Mouse (Mus musculus) lung, postnatal 0 days (tissue): Measurements from ENCODE around the gene Cyp27b1. TPM values are rescaled to one million over a fixed set of nuclear protein-coding genes. Genes with fewer than 3 reads are reported as not detected.
A peak's percentile ranks its signal among the peaks of the same experiment; 100 is the strongest.

Experiments used
- ATAC-seq: fragments of 200-750 bp; cut with Nextera tagmentation; 2 replicates; pipeline ENCODE4 v1.8.0; 2017; ENCODE audit warnings: moderate library complexity
- DNase-seq: peaks from one replicate; pipeline ENCODE4 v3.0.0-alpha.2; 2016; ENCODE audit warnings: low spot score
- H3K27ac ChIP-seq: fragments of 300-500 bp; sonication (generic); 2 replicates; pipeline ENCODE4 v1.5.1; 2014; ENCODE audit warnings: antibody characterized with exemption, mild to moderate bottlenecking, low read length, mixed read lengths
- H3K27me3 ChIP-seq: fragments of 300-500 bp; sonication (generic); replicated peaks from 2 replicates; pipeline ENCODE4 v1.6.1; 2014; ENCODE audit warnings: low read length, mixed read lengths; ENCODE audit not compliant: insufficient read depth
- H3K36me3 ChIP-seq: fragments of 300-500 bp; sonication (generic); 2 replicates; pipeline ENCODE4 v1.6.1; 2014; ENCODE audit warnings: low read length, mixed read lengths; ENCODE audit not compliant: insufficient read depth
- H3K4me1 ChIP-seq: fragments of 300-500 bp; sonication (generic); 2 replicates; pipeline ENCODE4 v1.6.1; 2014; ENCODE audit warnings: antibody characterized with exemption, low read depth, low read length, mixed read lengths; ENCODE audit not compliant: insufficient read depth
- H3K4me2 ChIP-seq: fragments of 300-500 bp; sonication (generic); replicated peaks from 2 replicates; pipeline ENCODE4 v1.6.1; 2014; ENCODE audit warnings: low read depth, mild to moderate bottlenecking, low read length, moderate library complexity, mixed read lengths
- H3K4me3 ChIP-seq: fragments of 300-500 bp; sonication (generic); 2 replicates; pipeline ENCODE4 v1.5.1; 2014; ENCODE audit warnings: low read depth, low read length
- H3K9ac ChIP-seq: fragments of 300-500 bp; sonication (generic); replicated peaks from 2 replicates; pipeline ENCODE4 v1.6.1; 2014; ENCODE audit warnings: low read depth, mild to moderate bottlenecking
- H3K9me3 ChIP-seq: fragments of 300-500 bp; sonication (generic); 2 replicates; pipeline ENCODE4 v1.6.1; 2016; ENCODE audit warnings: low read length, mixed read lengths
- CTCF ChIP-seq: IDR thresholded peaks from 2 replicates; pipeline ENCODE4 v1.5.1; 2016; ENCODE audit warnings: antibody characterized with exemption, mild to moderate bottlenecking
- EP300 ChIP-seq: IDR thresholded peaks from 2 replicates; pipeline ENCODE4 v1.6.1; 2016; ENCODE audit warnings: antibody characterized with exemption, mild to moderate bottlenecking, control low read depth
- WGBS: fragments of 180-500 bp; shearing (Covaris S2); extraction: QIAGEN DNeasy Blood & Tissue Kit; methylation state at CpG from one replicate; pipeline ENCODE4 v1.1.7; 2014; 5-methylcytosine and 5-hydroxymethylcytosine counted together
- polyA plus RNA-seq: library from polyadenylated mRNA; unstranded; fragments of >200 nt; fragmentation: Nextera tagmentation; extraction: Ambion mirVana; gene quantifications from 2 replicates; pipeline ENCODE4 v1.2.1, GENCODE M21; 2015

The Cyp27b1 gene
- polyA plus RNA-seq, 1 experiment from 2014 or later: 0.13 TPM

GRCm38 (mm10) chr10:127003806-127004205 is 44.2 kb upstream of the Cyp27b1 start:
- no peak for ATAC-seq
- no peak for TF ChIP-seq EP300
- no peak for TF ChIP-seq CTCF
- WGBS: 77% methylated on average over 7 of the region's 7 CpGs

GRCm38 (mm10) chr10:127016488-127016887 is 31.6 kb upstream of the Cyp27b1 start:
- no peaks in the 10 kb centered on the region for H3K4me1 ChIP-seq
- TF ChIP-seq CTCF: peak; percentile 65
- no peak for TF ChIP-seq EP300
- no peak overlapping the region for H3K4me3 ChIP-seq
- H3K27me3 ChIP-seq: no peaks in the 10 kb centered on the region
- 54% methylated on average over 5 of the region's 5 CpGs for WGBS
- no peaks in the 10 kb centered on the region for H3K36me3 ChIP-seq
- DNase-seq (no peak), ATAC-seq (no peak; the same call in 1 of the 2 replicates)
- H3K27ac ChIP-seq: no peak overlapping the region
- H3K9ac ChIP-seq: no peak overlapping the region
- H3K4me2 ChIP-seq: no peak overlapping the region
- no peaks in the 10 kb centered on the region for H3K9me3 ChIP-seq

More at GRCm38 (mm10) chr10:127003806-127004205, 44.2 kb upstream of the Cyp27b1 start:
- DNase-seq: no peak
- Histone ChIP-seq H3K9me3 (no peaks in the 10 kb centered on the region), H3K4me2 (no peak overlapping the region), H3K4me1 (no peaks in the 10 kb centered on the region), H3K4me3 (no peak overlapping the region), H3K27ac (no peak overlapping the region), H3K27me3 (no peaks in the 10 kb centered on the region), H3K9ac (no peak overlapping the region), H3K36me3 (peaks cover 4% of the 10 kb centered on the region; the same call in 1 of the 2 replicates)

DNA sequence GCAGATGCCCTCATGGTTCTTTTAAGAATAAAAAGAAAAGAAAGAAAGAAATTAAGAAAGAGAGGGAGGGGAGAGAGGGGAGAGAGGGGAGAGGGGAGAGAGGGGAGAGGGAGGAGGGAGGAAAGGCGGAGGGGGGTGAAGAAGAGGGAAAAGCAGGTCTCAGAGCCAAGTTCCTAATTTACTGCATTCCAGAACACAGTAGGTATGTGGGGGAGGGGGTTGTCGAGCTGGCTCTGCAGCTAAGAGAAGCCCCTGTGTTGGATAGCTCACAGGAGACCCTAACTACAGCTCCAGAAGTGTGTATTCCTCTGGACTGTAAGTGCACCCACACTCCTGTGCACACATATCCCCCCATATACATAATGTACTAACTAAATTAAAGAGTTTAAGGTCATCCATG is 31.0 kb upstream of the Cyp27b1 start:
- no peaks in the 10 kb centered on the region for H3K36me3 ChIP-seq

GRCm38 (mm10) chr10:127018422-127018821 is 29.6 kb upstream of the Cyp27b1 start:
- H3K9me3 ChIP-seq: no peaks in the 10 kb centered on the region
- no peak for DNase-seq
- no peaks in the 10 kb centered on the region for H3K27me3 ChIP-seq
- H3K36me3 ChIP-seq: 0 out of 2 replicates have a peak, but pooled peaks cover 3% of the 10 kb centered on the region
- WGBS: 69% methylated on average over 16 of the region's 16 CpGs
- ATAC-seq: no peak
- no peak overlapping the region for H3K27ac ChIP-seq
- no peak overlapping the region for H3K4me3 ChIP-seq
- H3K4me2 ChIP-seq: no peak overlapping the region
- no peaks in the 10 kb centered on the region for H3K4me1 ChIP-seq
- no peak for TF ChIP-seq CTCF
- TF ChIP-seq EP300: no peak
- H3K9ac ChIP-seq: no peak overlapping the region

More for the DNA sequence above, 31.0 kb upstream of the Cyp27b1 start:
- no peak overlapping the region for H3K4me3 ChIP-seq
- no peaks in the 10 kb centered on the region for H3K27me3 ChIP-seq
- no peak for ATAC-seq
- WGBS: 12% methylated on average over 2 of the region's 2 CpGs
- no peak overlapping the region for H3K27ac ChIP-seq
- no peaks in the 10 kb centered on the region for H3K9me3 ChIP-seq
- no peak overlapping the region for H3K9ac ChIP-seq
- TF ChIP-seq CTCF: no peak
- TF ChIP-seq EP300: no peak
- no peak for DNase-seq
- no peak overlapping the region for H3K4me2 ChIP-seq
- H3K4me1 ChIP-seq: no peaks in the 10 kb centered on the region

- H3K27ac ChIP-seq: peak within 1 kb of the TSS; percentile 82
- ATAC-seq (peak; percentile 94), DNase-seq (peak; percentile 94)
- WGBS: 5% methylated on average over 56 of the region's 56 CpGs
- H3K9ac ChIP-seq: peak within 1 kb of the TSS; percentile 74
- TF ChIP-seq EP300 (no peak), CTCF (peak; percentile 97)
- no peaks in the 10 kb centered on the region for H3K4me1 ChIP-seq
- peak within 1 kb of the TSS; percentile 84 for H3K4me3 ChIP-seq
- peak within 1 kb of the TSS; percentile 88 for H3K4me2 ChIP-seq
- no peaks in the 10 kb centered on the region; the same call in 1 of the 2 replicates for H3K36me3 ChIP-seq
- H3K9me3 ChIP-seq: no peaks in the 10 kb centered on the region
- no peaks in the 10 kb centered on the region for H3K27me3 ChIP-seq
Measured at GRCm38 (mm10) chr10:127030336-127031296, 17.4 kb upstream of the Cyp27b1 start, which contains the start of gene Tsfm. Gene Tsfm (minus strand): TSS chr10:127030840.

DNA sequence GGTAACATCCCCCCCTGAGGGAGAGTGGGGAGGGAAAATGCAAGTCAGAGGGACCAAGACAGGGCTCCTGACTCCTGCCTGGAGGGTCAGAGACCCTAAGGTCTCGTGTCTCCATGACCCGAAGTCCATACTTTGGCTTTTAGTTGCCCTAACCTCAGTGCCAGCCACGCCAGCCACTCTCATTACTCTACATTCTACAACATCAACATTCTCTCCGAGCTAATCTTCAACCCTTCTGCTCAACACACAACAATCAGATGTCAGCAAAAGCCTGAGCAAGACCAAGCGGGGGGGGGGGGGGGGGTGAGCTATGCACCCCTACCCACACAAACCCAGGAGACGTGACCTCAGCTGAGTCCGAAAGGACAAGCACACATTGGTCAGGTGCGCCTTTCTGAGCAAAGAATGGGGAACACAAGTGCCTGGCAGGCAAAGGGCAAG is 14.7 kb upstream of the Cyp27b1 start:
- WGBS: 76% methylated on average over 7 of the region's 8 CpGs
- no peak for TF ChIP-seq EP300
- TF ChIP-seq CTCF: no peak
- Histone ChIP-seq H3K4me2 (no peak overlapping the region), H3K4me3 (no peak overlapping the region), H3K9ac (no peak overlapping the region), H3K27me3 (no peaks in the 10 kb centered on the region), H3K9me3 (no peaks in the 10 kb centered on the region), H3K36me3 (no peaks in the 10 kb centered on the region), H3K27ac (no peak overlapping the region), H3K4me1 (no peaks in the 10 kb centered on the region)
- no peak for ATAC-seq
- no peak for DNase-seq
